Mouse (Mus musculus): ENCODE data around the gene Lrrc57. TPM values are rescaled to one million over a fixed set of nuclear protein-coding genes. Genes with fewer than 3 reads are reported as not detected.

Gene Lrrc57
- polyA plus RNA-seq, 1 experiment from 2014 or later = 34.5 TPM

DNA sequence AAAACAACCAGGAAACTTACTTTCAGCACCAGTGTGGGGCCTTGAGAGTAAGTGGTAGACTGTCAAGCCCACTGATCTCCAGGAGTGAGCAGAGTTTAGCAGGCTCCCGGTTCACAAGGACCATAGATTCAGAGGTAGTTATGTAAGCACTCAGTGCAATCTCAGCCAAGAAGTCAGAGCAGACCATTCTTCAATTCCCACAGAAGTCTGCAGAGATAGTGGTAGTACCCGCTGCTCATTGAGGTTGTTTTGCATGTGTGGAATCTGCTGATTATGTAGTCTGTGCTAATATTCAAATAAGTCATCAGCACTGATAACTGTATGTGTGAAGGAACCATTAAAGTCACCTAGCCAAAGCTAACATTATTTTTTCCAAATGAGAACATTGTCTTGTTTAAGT, 21.3 kb upstream of the Lrrc57 start:
- Histone ChIP-seq H3K4me2 (replicated peaks) (no peak overlapping the region), H3K9ac (replicated peaks) (no peak overlapping the region), H3K9me3 (no peaks in the 10 kb centered on the region), H3K27me3 (0 out of 2 replicates have a peak, but pooled peaks cover 4% of the 10 kb centered on the region), H3K36me3 (peaks cover 4% of the 10 kb centered on the region), H3K27ac (replicated peaks) (no peak overlapping the region), H3K4me1 (0 out of 2 replicates have a peak, but pooled peaks cover 7% of the 10 kb centered on the region), H3K4me3 (no peak overlapping the region)
- no peak for ATAC-seq (ENCODE audit: low FRiP score, low read depth)
- WGBS = 76% methylated on average over 2 of the region's 2 CpGs

DNA sequence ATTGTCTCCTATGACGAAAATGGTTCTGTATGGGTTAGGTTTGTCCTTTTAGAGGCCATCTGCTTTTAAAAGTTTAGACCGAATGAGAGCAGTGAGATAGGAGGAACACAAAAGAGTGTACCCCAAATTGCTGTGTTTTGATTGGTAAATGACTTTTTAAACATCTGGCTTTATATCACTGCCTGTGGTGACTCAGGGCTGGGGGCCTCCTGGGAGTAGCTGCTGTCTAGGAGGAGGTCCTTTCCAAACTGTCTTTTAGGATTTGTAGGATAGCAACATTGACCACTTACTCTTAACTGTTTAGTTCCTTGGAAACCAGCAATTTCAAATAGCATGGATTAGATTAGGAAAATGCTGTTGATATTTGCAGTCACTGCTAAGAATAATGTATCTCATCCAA, 20.9 kb upstream of the Lrrc57 start:
- 83% methylated on average over 2 of the region's 2 CpGs for WGBS
- Histone ChIP-seq H3K27me3 (0 out of 2 replicates have a peak, but pooled peaks cover 4% of the 10 kb centered on the region), H3K36me3 (peaks cover 4% of the 10 kb centered on the region; the same call in 1 of the 2 replicates), H3K4me2 (replicated peaks) (no peak overlapping the region), H3K9me3 (no peaks in the 10 kb centered on the region), H3K4me3 (no peak overlapping the region), H3K4me1 (0 out of 2 replicates have a peak, but pooled peaks cover 7% of the 10 kb centered on the region), H3K9ac (replicated peaks) (no peak overlapping the region), H3K27ac (replicated peaks) (no peak overlapping the region)
- no peak for ATAC-seq (ENCODE audit: low FRiP score, low read depth)

- H3K27ac ChIP-seq (replicated peaks) = peak within 1 kb of the TSS; percentile 54; the same call in 1 of the 2 replicates
- peak; percentile 100 for ATAC-seq (ENCODE audit: low FRiP score, low read depth)
- 0 out of 2 replicates have a peak, but pooled peaks cover 4% of the 10 kb centered on the region for H3K27me3 ChIP-seq
- 2% methylated on average over 36 of the region's 36 CpGs for WGBS
- H3K4me1 ChIP-seq = 0 out of 2 replicates have a peak, but pooled peaks cover 7% of the 10 kb centered on the region
- no peaks in the 10 kb centered on the region for H3K36me3 ChIP-seq
- peak within 1 kb of the TSS; percentile 60 for H3K4me2 ChIP-seq (replicated peaks)
- H3K4me3 ChIP-seq = peak within 1 kb of the TSS; percentile 58
- H3K9me3 ChIP-seq = no peaks in the 10 kb centered on the region
- peak within 1 kb of the TSS; percentile 61 for H3K9ac ChIP-seq (replicated peaks)
Measured at GRCm38 (mm10) chr2:120628886-120629735, 19.8 kb upstream of the Lrrc57 start, which contains the start of gene Stard9. Gene Stard9 (plus strand): TSS chr2:120629121.

GRCm38 (mm10) chr2:120628076-120628865, 19.0 kb upstream of the Lrrc57 start:
- WGBS = 35% methylated on average over 10 of the region's 10 CpGs

DNA sequence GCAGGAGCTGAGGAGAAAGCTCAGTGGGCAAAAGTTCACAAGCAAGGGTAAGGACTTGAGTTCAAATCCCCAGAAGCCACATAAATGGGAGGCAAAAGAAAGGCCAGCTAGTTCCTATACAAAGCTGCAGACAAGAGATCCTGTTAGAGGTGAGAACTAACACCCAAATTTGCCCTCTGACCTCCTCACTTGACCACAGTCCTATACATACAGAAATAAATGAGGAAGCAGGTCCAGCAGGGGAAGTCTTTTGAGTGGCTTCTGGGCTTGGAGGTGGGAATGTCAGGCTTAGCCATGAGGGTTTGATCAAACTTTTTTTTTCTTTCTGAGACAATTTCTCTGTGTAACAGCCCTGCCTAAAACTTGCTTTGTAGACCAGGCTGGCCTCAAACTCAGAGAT, 13.6 kb upstream of the Lrrc57 start:
- H3K27me3 ChIP-seq = no peaks in the 10 kb centered on the region
- ATAC-seq (ENCODE audit: low FRiP score, low read depth) = no peak

More at GRCm38 (mm10) chr2:120628076-120628865, 19.0 kb upstream of the Lrrc57 start:
- Histone ChIP-seq H3K27ac (replicated peaks) (0 out of 2 replicates have a peak overlapping the region, but pooled peaks have one; percentile 15), H3K4me3 (peak overlapping the region; percentile 58), H3K9me3 (no peaks in the 10 kb centered on the region), H3K4me2 (replicated peaks) (peak overlapping the region; percentile 60), H3K9ac (replicated peaks) (no peak overlapping the region), H3K27me3 (0 out of 2 replicates have a peak, but pooled peaks cover 4% of the 10 kb centered on the region), H3K4me1 (0 out of 2 replicates have a peak, but pooled peaks cover 7% of the 10 kb centered on the region), H3K36me3 (no peaks in the 10 kb centered on the region)
- peak; percentile 48; the same call in 1 of the 2 replicates for ATAC-seq (ENCODE audit: low FRiP score, low read depth)

GRCm38 (mm10) chr2:120619538-120619937, 10.2 kb upstream of the Lrrc57 start:
- 83% methylated on average over 1 of the region's 1 CpGs for WGBS
- ATAC-seq (ENCODE audit: low FRiP score, low read depth) = no peak

More for the DNA sequence above, 13.6 kb upstream of the Lrrc57 start:
- no peak overlapping the region for H3K4me3 ChIP-seq
- peaks cover 21% of the 10 kb centered on the region for H3K36me3 ChIP-seq
- no peak overlapping the region for H3K4me2 ChIP-seq (replicated peaks)
- H3K4me1 ChIP-seq = no peaks in the 10 kb centered on the region
- H3K9me3 ChIP-seq = no peaks in the 10 kb centered on the region
- H3K9ac ChIP-seq (replicated peaks) = no peak overlapping the region
- H3K27ac ChIP-seq (replicated peaks) = no peak overlapping the region

DNA sequence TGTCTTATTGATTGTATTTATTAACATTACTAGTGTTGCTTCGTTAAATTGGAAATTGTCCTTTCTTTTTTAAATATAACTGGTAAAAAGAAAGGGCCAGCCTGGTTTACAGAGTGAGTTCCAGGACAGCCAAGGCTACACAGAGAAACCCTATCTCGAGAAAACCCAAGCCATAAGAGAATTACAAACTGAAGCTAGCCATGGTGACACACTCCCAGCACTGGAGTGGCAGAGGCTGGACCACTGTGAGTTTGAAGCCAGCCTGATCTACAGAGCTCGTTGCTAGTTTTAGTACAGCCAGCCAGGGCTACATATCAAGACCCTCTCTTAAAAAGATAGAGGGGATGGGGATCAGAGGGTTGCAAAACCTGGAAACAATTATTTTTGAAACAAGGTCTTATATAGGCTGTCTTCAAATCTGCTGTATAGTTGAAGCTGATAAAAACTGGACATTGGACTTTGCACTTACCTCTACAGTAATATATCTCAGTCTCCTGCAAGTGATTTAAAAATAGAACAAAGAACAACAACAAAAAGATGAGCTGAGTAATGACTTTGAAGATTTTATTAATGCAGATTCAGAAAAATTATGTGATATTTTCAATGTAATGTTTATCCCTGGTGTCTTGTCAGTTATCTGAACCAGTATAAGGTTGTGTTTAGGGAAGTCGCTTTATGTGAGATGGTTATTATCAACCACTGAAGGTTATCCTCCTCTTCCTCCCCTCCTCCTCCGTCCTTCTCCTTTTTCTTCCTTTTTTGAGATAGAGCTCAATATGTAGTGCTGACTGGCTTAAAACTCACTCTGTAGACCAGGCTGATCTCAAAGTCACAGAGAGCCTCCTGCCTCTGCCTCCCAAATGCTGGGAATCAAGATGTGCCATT, 7.2 kb upstream of the Lrrc57 start:
- Histone ChIP-seq H3K27me3 (no peaks in the 10 kb centered on the region), H3K27ac (replicated peaks) (no peak overlapping the region), H3K4me2 (replicated peaks) (no peak overlapping the region), H3K9ac (replicated peaks) (no peak overlapping the region), H3K4me1 (no peaks in the 10 kb centered on the region), H3K4me3 (no peak overlapping the region), H3K36me3 (peaks cover 56% of the 10 kb centered on the region), H3K9me3 (no peaks in the 10 kb centered on the region)
- 91% methylated on average over 5 of the region's 5 CpGs for WGBS
- ATAC-seq (ENCODE audit: low FRiP score, low read depth) = no peak

More at GRCm38 (mm10) chr2:120619538-120619937, 10.2 kb upstream of the Lrrc57 start:
- no peaks in the 10 kb centered on the region for H3K9me3 ChIP-seq
- no peaks in the 10 kb centered on the region for H3K27me3 ChIP-seq
- H3K27ac ChIP-seq (replicated peaks) = no peak overlapping the region
- H3K36me3 ChIP-seq = peaks cover 42% of the 10 kb centered on the region
- H3K4me3 ChIP-seq = no peak overlapping the region
- no peak overlapping the region for H3K9ac ChIP-seq (replicated peaks)
- no peaks in the 10 kb centered on the region for H3K4me1 ChIP-seq
- H3K4me2 ChIP-seq (replicated peaks) = no peak overlapping the region

GRCm38 (mm10) chr2:120606021-120606690, 3.2 kb downstream of the Lrrc57 start:
- no peaks in the 10 kb centered on the region for H3K27me3 ChIP-seq
- ATAC-seq (ENCODE audit: low FRiP score, low read depth) = no peak
- H3K9me3 ChIP-seq = no peaks in the 10 kb centered on the region
- peaks cover 17% of the 10 kb centered on the region for H3K4me1 ChIP-seq
- H3K4me3 ChIP-seq = no peak overlapping the region
- H3K4me2 ChIP-seq (replicated peaks) = no peak overlapping the region
- H3K27ac ChIP-seq (replicated peaks) = no peak overlapping the region
- 90% methylated on average over 6 of the region's 6 CpGs for WGBS
- no peak overlapping the region for H3K9ac ChIP-seq (replicated peaks)
- H3K36me3 ChIP-seq = peaks cover 20% of the 10 kb centered on the region; the same call in 1 of the 2 replicates

GRCm38 (mm10) chr2:120599506-120599905, 9.8 kb downstream of the Lrrc57 start:
- H3K27me3 ChIP-seq = no peaks in the 10 kb centered on the region
- no peak overlapping the region for H3K27ac ChIP-seq (replicated peaks)
- H3K4me1 ChIP-seq = no peaks in the 10 kb centered on the region
- H3K9me3 ChIP-seq = no peaks in the 10 kb centered on the region
- no peak overlapping the region for H3K9ac ChIP-seq (replicated peaks)
- no peak for ATAC-seq (ENCODE audit: low FRiP score, low read depth)
- H3K4me2 ChIP-seq (replicated peaks) = no peak overlapping the region
- peaks cover 59% of the 10 kb centered on the region for H3K36me3 ChIP-seq
- no peak overlapping the region for H3K4me3 ChIP-seq
- 94% methylated on average over 4 of the region's 4 CpGs for WGBS

GRCm38 (mm10) chr2:120597734-120598133, 11.6 kb downstream of the Lrrc57 start:
- WGBS = 93% methylated on average over 2 of the region's 2 CpGs
- ATAC-seq (ENCODE audit: low FRiP score, low read depth) = no peak
- Histone ChIP-seq H3K4me1 (no peaks in the 10 kb centered on the region), H3K27ac (replicated peaks) (no peak overlapping the region), H3K27me3 (no peaks in the 10 kb centered on the region), H3K4me2 (replicated peaks) (no peak overlapping the region), H3K4me3 (no peak overlapping the region), H3K9ac (replicated peaks) (no peak overlapping the region), H3K36me3 (peaks cover 61% of the 10 kb centered on the region), H3K9me3 (no peaks in the 10 kb centered on the region)

DNA sequence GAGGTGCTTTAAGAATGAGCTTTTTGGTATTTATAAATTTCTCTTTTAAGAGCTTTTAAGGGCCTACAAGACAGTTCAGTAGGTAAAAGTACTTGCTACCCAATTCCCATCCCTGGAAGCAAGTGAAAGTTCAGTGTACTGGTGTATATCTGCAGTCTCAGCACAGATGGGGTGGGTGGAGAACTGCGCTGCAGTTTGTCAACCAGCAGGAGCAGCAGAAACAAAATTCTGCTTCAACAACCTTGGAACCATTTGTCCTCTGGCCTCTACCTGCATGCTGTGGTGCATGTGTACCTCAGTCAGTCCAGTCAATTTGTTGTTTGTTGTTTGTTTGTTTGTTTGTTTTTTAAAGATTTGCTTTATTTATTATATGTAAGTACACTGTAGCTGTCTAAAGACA, 17.1 kb downstream of the Lrrc57 start:
- no peak overlapping the region for H3K4me2 ChIP-seq (replicated peaks)
- H3K36me3 ChIP-seq = peaks cover 44% of the 10 kb centered on the region
- no peak overlapping the region for H3K4me3 ChIP-seq
- no peak overlapping the region for H3K9ac ChIP-seq (replicated peaks)
- H3K9me3 ChIP-seq = no peaks in the 10 kb centered on the region
- H3K4me1 ChIP-seq = no peaks in the 10 kb centered on the region
- no peak overlapping the region for H3K27ac ChIP-seq (replicated peaks)
- 89% methylated on average over 1 of the region's 1 CpGs for whole genome bisulfite sequencing
- H3K27me3 ChIP-seq = no peaks in the 10 kb centered on the region
- no peak for ATAC-seq (ENCODE audit: low FRiP score, low read depth)

Data from midbrain, embryonic 12.5 days (tissue).